Mouse (Mus musculus) small intestine, adult 2 months (tissue): Measurements from ENCODE around the gene A930017K11Rik.

ENCODE experiments used
- CTCF ChIP-seq: fragments of 200-500 bp; IDR thresholded peaks from 2 replicates; pipeline ENCODE4 v1.5.1; 2012; ENCODE audit warnings: low read depth, mild to moderate bottlenecking, control low read depth, inconsistent platforms, low read length, moderate library complexity, mixed read lengths; ENCODE audit not compliant: insufficient replicate concordance, insufficient read length; ENCODE audit errors: extremely low read depth
- POLR2A ChIP-seq: fragments of 200-500 bp; IDR thresholded peaks from 2 replicates; pipeline ENCODE4 v1.6.1; 2012; ENCODE audit warnings: low read depth, mild to moderate bottlenecking, control low read depth, inconsistent platforms, low read length, moderate library complexity

DNA sequence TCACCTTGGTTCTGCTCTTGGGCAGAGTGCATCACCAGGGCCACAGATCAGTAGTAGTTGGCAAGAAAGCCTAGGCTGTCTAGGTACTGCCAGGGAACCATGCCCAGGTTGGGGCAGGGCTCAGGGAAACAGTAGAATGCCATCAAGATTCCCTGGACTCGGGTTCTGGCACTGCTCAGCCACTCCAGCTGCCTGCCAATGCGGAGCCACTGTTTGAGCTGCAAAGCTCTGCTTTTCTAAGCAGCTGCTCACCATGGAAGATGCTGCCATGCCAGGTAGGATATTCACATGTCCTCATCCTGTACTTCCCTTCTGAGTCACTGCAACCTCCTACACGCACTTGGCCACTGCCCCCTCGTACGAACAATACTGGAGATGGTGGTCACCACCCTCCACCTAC is 28.5 kb upstream of the A930017K11Rik start:
- TF ChIP-seq CTCF (no peak), POLR2A (no peak)
